Mouse (Mus musculus): Measurements from ENCODE around the gene Dcun1d2.

Dcun1d2 gene

GRCm38 (mm10) chr8:13254019-13254418 lies 33.9 kb downstream of the Dcun1d2 start, which contains the start of gene Adprhl1:
Gene Adprhl1, minus strand, starts transcription at chr8:13254162.
- peak; percentile 45 for DNase-seq (ENCODE audit: low spot score)

GRCm38 (mm10) chr8:13253413-13253812 lies 34.5 kb downstream of the Dcun1d2 start:
- DNase-seq (ENCODE audit: low spot score), result no peak

- no peak for DNase-seq (ENCODE audit: low spot score)
These were observed 35.1 kb downstream of the Dcun1d2 start for GRCm38 (mm10) chr8:13252837-13253236.

DNA sequence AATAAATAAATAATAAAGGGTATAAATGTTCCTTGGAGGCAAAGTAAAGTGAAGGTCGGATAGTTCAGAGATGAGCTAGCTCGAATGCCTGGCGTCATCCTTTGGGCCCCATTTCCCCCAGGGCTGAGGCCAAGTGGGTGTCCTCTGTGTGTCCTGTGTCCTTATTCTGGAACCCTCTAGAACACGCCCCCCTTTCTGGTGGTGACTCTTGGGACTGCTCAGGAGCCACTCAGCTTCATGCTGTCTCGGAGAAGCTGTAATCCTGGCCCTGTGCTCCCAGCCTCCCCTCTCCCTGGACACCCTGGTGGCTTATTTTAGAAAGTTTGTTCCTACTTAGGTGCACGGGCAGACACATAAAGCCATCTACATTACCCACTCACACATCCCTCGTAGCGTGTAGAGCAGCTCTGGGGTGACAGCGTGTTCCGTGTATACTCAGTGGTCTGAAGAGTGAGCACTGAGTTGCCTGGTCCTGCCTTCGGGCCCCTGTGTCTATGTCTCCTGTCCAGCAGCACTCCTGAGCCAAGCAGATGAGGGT lies 43.5 kb downstream of the Dcun1d2 start:
- no peak for DNase-seq (ENCODE audit: low spot score)

- no peak for DNase-seq (ENCODE audit: low spot score)
These were observed 44.7 kb downstream of the Dcun1d2 start for GRCm38 (mm10) chr8:13242985-13243870.

- no peak for DNase-seq (ENCODE audit: low spot score)
These were observed 47.2 kb downstream of the Dcun1d2 start for GRCm38 (mm10) chr8:13240691-13241090.

DNA sequence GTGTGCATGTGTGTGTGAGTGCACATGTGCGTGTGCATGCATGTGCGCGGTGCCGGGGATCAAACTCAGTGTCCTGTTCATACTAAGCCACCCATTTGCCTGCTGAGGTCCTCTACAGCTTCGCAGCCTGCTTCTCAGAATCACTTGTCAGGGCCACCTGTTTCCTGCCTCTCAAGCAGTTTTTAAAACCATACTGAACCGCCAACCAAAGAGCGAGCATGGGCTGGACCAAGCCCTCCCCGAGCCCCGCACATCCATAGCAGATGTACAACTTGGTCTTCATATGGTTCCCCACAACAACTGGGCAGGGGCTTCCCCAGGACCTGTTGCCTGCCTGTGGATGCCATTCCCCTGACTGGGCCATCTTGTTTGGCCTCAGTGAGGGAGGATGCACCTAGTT lies 47.9 kb downstream of the Dcun1d2 start:
- DNase-seq (ENCODE audit: low spot score), result no peak

DNA sequence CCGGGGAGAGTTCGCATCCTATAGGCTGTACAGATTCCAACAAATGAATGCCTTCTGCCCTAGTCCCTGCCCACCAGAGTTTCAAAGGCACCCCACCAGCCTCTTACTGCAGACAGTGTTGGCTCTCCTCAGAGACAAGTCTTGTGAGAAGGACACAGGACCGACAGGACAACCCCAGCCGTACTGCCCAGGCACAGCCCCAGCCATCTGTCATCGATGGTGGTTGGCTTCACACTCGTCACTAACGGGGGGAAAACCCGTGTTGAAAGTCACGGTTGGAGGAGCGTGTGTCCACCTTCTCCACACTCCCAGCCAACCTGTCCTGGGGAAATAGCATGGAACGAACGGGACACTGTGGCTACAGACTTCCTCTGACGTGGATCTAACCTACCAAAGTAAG lies 53.1 kb downstream of the Dcun1d2 start:
- no peak for DNase-seq (ENCODE audit: low spot score)

DNA sequence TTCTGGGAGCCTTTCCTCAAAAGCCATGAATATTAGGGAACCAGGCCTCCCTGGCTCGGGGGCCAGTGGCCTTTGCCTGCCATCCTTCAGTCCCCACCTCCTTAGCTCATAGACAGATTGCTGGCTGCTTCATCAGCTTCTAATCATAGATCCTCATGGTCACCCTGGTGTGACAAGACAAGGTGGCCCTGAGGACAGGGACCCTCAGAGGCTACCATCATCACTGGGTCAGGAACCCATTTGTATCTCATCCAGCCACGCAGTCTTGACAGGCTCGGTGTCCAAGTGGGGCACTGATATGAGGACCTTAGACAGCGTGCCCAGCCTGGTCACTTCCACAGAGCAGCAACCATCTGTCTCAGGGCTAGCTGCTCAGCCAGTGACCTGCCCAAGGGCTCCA lies 57.5 kb downstream of the Dcun1d2 start:
- no peak for DNase-seq (ENCODE audit: low spot score)

GRCm38 (mm10) chr8:13229802-13230201 lies 58.1 kb downstream of the Dcun1d2 start:
- no peak for DNase-seq (ENCODE audit: low spot score)

DNA sequence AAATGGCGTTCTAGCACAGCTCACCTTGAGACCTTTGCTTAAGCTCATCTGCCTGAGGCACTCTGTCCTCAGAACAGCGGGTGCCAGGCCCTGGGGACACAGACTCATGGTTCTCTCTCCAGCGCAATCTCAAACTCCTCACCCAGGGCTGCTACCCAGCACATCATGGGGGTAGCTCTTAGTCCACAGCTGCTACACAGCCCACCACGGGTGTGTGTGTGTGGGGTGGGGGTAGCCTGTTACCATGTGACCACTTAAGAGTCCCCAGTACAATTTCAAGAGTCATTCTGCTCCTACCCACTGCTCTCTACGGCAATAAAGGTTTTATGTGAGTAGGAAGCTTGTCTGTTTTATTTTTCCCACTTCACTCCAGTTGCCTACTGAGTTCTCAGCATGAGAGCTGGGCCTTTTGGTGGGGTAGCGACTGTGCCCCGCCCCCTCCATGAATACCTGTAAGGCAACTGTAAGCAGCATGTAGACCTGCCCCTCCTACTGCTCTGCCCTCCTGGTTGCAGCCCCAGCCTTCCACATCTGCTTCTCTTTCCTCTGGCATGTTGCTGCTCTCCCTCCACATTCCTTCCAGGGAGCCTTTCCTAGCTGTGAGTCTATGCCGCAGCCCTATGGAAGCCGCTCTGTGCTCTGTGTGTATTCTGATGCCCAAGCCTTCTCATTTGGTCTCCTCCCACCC lies 58.9 kb downstream of the Dcun1d2 start:
- DNase-seq (ENCODE audit: low spot score), result no peak

DNA sequence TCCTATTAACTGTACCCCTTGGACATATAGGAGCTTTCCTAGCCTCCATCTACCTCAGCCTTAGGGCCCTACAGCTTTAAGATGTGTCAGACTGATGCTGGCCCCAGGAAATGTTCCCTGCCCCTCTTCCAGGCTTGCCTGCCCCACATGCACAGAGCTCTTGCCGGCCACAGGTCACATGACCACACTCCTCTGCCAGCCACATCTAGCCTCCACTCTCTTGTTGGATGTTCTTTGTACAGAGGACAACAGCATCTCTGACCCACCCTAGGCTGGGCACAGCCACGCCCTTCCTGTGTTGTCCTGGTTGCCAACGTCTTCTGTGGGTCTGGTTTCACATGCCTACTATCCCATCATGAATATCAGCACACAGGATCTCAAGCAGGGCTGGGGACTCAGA lies 60.7 kb downstream of the Dcun1d2 start:
- no peak for DNase-seq (ENCODE audit: low spot score)

DNA sequence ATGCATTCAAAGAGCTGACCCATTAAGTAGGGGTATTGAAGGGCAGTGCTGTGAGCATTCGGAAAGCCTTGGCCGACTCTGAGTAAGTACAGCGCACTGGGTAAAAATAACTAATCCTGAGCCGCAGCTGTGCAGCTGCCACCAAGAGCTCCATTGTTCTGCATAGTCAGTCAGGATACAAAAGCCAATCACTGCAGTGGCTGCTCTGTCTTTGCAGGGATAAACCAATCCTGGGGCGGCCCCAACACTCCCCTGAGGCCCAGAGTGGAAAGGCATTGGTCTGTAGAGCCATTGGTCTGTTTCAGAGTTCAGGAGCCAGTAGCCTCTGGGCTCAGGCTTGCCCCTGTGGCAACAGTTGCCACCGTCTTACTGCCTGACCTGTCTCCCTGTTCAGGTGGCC lies 61.6 kb downstream of the Dcun1d2 start:
- no peak for DNase-seq (ENCODE audit: low spot score)

DNA sequence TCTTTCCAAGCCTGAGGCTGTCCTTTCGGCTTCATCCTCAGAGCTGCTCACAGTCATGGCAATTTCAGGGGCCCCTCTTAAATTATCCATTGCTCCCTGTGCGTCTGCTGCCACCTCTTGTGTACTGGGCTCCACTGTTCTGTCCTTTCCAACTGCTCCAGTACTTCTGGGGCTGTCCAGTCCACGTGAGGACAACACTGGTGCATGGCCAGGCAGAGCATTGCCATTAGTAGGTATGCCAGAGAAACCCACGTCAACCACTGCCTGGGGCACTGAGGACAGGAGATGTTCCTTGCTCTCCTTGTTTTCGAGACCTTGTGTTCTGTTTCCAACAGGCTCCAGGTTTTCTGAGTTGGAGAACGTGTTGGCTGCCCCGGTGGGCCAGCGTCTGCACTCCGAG lies 63.5 kb downstream of the Dcun1d2 start:
- no peak for DNase-seq (ENCODE audit: low spot score)

DNA sequence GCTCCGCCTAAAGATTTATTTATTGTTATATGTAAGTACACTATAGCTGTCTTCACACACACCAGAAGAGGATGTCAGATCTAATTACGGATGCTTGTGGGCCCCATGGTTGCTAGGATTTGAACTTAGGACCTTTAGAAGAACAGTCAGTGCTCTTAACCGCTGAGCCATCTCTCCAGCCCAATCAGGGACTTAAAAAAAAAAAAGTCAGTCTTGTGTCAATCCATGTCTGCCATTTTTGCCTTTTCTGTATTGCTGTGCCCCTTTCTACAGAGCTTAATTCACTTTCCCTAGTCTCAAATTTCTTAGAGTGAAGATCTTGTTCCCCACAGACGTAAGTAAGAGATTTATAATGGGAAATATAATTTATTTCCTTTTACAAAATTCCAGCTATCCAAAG lies 69.5 kb downstream of the Dcun1d2 start:
- no peak for DNase-seq (ENCODE audit: low spot score)

GRCm38 (mm10) chr8:13217986-13218385 lies 69.9 kb downstream of the Dcun1d2 start:
- DNase-seq (ENCODE audit: low spot score), result no peak

DNA sequence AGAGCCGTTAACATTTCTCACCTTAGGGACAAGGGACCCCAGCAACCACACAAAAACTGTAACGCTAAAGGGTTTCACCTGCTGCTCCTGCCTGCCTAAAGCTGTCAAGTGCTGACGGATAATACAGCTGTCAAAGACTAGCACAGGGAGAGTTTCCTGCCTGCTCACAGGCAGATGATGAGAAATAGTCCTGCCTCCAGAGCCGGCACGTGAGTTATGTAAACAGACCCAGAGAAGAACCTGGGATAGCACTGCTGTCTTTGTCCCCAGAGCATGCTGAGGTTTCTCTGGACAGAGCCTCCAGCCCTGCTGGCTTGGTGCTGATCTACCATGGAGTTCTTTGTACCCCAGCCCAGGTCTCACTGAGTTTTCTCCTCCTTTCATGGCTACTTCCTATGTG lies 70.8 kb downstream of the Dcun1d2 start:
- DNase-seq (ENCODE audit: low spot score), result no peak

DNA sequence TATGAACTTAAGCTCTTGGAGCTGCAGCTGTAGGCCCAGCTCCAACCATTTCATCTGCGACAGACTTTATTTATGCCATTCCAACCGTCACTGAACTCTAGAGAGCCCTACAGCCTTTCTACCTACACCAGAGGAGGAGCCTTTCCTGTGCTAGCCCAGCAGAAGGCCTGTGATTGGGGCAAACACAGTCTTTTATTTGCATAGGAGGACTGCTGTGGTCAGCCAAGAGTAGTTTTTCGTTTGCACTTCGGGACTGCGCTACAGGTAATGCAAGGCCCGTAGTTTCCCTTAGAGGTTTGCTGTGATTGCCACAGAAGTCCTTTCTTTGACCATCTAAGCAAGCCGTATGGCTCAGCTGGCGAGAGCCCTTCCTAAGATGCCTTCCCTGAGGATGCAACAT lies 71.5 kb downstream of the Dcun1d2 start:
- DNase-seq (ENCODE audit: low spot score), result no peak

DNA sequence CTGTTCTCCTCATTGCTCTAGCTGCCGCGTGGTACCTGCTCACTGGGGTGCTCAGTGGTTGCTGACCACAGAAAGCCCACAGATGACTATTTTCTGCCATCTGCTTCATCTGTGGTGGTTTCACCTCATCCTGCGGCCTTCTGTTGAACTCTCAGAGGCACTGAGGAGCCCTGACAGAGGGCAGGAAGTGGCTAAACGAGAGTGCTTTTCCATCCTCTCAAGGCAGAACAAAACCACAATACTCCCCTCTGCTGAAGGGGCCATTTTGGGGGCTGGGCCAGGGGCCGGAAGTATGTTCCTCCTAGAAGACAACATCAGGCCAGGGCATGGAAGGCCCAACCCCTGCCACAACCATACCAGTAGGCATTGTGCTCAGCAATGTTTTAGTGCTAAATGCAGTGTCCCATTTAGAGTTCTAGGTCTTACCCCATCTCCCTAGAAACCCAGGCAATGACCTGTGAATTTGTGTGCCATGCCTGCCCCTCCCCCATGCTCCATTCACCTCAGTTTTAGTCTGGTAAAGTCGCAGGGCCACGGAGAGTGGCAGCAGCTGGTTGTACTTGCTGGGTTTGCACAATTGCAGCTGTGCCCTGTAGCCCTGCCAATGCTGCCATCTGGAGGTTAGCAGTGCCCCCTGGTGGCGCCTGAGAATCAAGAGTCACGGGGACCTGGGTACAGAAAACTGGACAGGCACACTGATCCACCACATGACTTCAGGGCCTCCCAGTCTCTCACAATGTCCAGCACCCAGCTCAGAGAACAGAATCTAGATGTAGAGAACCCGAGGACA lies 74.3 kb downstream of the Dcun1d2 start:
- DNase-seq (ENCODE audit: low spot score), result peak; percentile 92

DNA sequence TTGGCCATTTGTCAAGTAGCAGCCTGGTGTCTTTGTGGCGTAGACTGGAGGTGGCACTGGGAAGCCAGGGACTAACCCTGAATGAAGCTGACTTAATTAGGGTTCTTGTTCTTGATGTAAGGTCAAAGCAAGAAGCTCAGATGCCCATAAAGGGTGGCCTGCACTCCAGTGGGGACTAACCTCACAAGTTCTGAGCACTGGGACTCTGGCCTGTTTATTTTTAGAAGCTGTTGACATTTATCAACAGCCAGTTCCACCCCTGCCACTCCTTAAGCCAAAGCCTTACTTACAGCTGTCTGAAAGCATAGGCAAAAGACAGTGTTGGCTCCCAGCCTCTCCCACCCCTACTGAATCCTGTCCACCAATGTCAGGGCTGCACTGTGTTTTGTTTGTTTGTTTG lies 78.2 kb downstream of the Dcun1d2 start:
- DNase-seq (ENCODE audit: low spot score), result no peak

DNA sequence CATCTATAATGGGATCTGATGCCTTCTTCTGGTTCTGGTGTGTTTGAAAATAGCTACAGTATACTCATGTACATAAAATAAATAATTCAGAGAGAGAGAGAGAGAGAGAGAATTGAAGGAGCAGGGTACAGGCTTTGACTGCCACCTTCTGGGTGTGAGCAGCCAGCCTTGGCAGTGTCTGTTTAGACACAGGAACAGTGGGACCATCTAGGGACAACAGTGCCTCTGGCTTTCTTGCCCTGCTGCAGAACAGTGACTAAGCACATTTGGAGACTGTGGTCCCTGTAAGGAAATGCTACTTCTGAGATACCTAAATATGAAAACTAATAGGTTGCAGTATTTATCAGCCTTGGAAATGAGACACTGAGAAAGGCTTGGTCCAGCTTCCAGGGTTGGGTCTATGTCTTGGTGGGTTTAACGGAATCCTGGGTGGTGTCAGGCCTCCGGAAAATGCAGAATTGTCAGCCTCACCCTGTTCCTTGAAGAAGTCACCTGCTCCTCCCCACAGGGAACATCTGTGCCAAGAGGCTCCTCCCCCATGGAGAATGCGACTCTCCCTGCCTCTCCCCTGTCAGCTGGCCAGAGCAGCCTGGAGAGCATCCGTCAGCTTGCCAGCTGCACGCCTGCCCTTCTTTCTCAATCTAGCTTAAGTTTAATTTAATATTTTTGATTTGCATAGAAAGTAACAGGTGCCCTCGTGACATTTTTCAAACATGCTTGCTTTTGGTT lies 79.1 kb downstream of the Dcun1d2 start:
- no peak for DNase-seq (ENCODE audit: low spot score)

- DNase-seq (ENCODE audit: low spot score), result no peak
These were observed 81.6 kb downstream of the Dcun1d2 start for GRCm38 (mm10) chr8:13206290-13206689.
